Mouse (Mus musculus) MEL (cell line): ENCODE measurements at regions not wholly inside any gene's neighbourhood (a gene's known extent, or its start where the extent isn't known, plus 50 kb on each side); places are given as distances from the start of the nearest gene placed in this dataset.

ENCODE experiments used
- CTCF ChIP-seq, 3 experiments: IDR thresholded peaks in 2 of 3; conservative IDR thresholded peaks in 1 of 3; 2 replicates each; pipeline ENCODE4 v1.5.1; 2011 to 2012; ENCODE audit warnings: low read length in 3 of 3, low read depth in 2 of 3, mild to moderate bottlenecking in 2 of 3, improper control_type of control experiment in 1 of 3, inconsistent platforms in 1 of 3, mixed read lengths in 1 of 3, moderate library complexity in 1 of 3; ENCODE audit not compliant: control insufficient read depth in 1 of 3, insufficient read depth in 1 of 3, poor library complexity in 1 of 3, severe bottlenecking in 1 of 3
- MAFK ChIP-seq: IDR thresholded peaks from 2 replicates; pipeline ENCODE4 v1.6.1; 2011; ENCODE audit warnings: low read depth, mild to moderate bottlenecking, low read length, improper control_type of control experiment, borderline replicate concordance
- POLR2AphosphoS2 ChIP-seq: IDR thresholded peaks from 2 replicates; pipeline ENCODE4 v1.6.1; 2011; ENCODE audit warnings: low read length, improper control_type of control experiment
- USF1 ChIP-seq: IDR thresholded peaks from 2 replicates; pipeline ENCODE4 v1.6.1; 2014; ENCODE audit warnings: low read depth, mild to moderate bottlenecking, inconsistent platforms, low read length, improper control_type of control experiment, moderate library complexity
- USF2 ChIP-seq, 2 experiments: IDR thresholded peaks; 2 replicates each; pipeline ENCODE4 v1.6.1; 2011 to 2012; ENCODE audit warnings: improper control_type of control experiment in 2 of 2, low read length in 2 of 2, borderline replicate concordance in 1 of 2, inconsistent platforms in 1 of 2, low read depth in 1 of 2, mild to moderate bottlenecking in 1 of 2; ENCODE audit not compliant: insufficient read depth in 1 of 2
- ZC3H11A ChIP-seq: IDR thresholded peaks from 2 replicates; pipeline ENCODE4 v1.6.1; 2012; ENCODE audit warnings: low read depth, mild to moderate bottlenecking, inconsistent platforms, low read length, improper control_type of control experiment

GRCm38 (mm10) chr8:89663859-89664258 lies 619.9 kb upstream of the Sall1 start:
- TF ChIP-seq CTCF (IDR thresholded peaks at IDR 0.05 in 2 of 3, conservative IDR thresholded peaks at IDR 0.05 in 1 of 3; ENCODE audit: control insufficient read depth in 1 of 3, insufficient read depth in 1 of 3, low read depth in 2 of 3, low read length in 3 of 3, poor library complexity in 1 of 3, severe bottlenecking in 1 of 3), result no peak
- no peak for TF ChIP-seq MAFK
- no peak for TF ChIP-seq USF2 (IDR thresholded peaks at IDR 0.05; ENCODE audit: borderline replicate concordance in 1 of 2, insufficient read depth in 1 of 2, low read depth in 1 of 2, low read length in 2 of 2)
- TF ChIP-seq ZC3H11A, result no peak
- TF ChIP-seq POLR2AphosphoS2, result no peak
- TF ChIP-seq USF1, result no peak
